Mouse (Mus musculus): ENCODE results near the gene Angel1.

Gene Angel1

GRCm38 (mm10) chr12:86679546-86679930, 46.7 kb downstream of the Angel1 start:
- DNase-seq (ENCODE audit: low spot score in 2 of 2), result no peak

DNA sequence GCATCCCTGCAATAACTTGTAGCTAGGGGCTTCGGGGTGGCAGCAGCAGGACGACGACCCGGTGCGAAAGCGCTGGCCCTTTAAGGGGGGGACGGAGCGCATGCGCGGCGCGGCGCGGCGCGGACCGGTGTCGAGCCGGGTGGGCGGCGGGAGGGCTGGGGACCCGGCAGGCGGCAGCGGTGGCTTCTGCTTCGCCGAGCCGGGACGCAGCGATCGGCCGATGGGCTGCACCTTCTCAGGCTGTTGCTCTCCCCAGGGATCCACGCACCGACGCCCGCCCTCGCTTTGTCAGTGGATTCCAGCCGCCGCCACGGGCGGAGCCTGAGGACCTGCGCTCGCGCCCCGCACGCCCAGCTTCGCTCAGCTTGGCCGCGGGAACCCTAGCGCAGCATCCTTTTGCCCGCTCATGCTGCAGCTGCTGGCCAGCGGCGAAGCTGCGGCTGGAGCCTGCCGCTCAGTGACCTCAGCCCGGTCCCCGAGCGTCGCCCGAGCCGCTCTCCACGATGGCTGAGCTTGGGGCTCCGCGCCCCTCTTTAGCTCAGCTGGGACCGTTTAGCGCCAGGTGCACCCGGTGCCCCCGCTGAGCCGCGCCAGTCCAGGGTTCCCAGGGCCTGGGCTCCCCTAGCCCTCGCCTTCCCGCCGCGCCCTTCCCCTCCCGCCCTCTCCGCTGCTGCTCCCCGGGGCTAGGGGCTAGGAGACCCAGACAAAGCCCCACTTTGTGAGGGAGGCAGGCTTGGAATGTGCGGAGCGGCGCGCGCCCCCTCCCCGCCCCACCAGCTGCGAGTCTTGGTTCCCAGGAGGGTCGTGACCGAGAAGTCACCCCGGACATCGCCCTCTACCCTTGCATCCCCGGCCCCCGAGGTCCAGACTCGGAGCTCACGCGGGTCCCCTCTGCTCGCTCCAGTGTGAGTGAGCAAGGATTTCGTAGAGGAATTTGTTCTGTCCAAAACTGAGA, 47.4 kb downstream of the Angel1 start, which contains the start of gene Vash1:
Gene Vash1 (plus strand): TSS at position 110 of the 955 bp plus-strand sequence.
- DNase-seq (ENCODE audit: low spot score in 2 of 2), result peak; percentile 27 to 43

- DNase-seq (ENCODE audit: low spot score in 2 of 2), result no peak
Observed at GRCm38 (mm10) chr12:86672507-86672906, 53.8 kb downstream of the Angel1 start.

DNA sequence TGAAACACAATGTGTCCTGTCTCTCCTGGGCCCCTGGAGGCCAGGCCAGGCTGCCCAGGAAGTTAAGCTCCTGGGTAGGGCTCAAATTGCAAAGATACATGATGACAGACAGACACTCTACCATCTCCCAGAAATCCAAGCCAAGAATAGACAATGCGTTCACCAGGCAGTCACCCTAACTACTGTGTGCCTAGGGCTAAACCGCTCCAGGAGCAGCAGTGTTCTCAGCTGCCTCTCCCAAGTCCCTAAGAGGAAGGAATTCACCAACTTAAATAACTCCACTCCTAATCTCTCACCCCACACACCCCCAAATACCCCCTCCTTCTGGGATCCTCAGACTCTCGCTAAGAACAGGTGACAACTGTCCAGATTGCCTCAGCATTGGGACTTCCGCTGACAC, 54.2 kb downstream of the Angel1 start:
- no peak for DNase-seq (ENCODE audit: low spot score in 2 of 2)

- no peak for DNase-seq (ENCODE audit: low spot score in 2 of 2)
Observed at GRCm38 (mm10) chr12:86668404-86668803, 57.9 kb downstream of the Angel1 start.

- DNase-seq (ENCODE audit: low spot score in 2 of 2), result no peak
Observed at GRCm38 (mm10) chr12:86665656-86666055, 60.6 kb downstream of the Angel1 start.

DNA sequence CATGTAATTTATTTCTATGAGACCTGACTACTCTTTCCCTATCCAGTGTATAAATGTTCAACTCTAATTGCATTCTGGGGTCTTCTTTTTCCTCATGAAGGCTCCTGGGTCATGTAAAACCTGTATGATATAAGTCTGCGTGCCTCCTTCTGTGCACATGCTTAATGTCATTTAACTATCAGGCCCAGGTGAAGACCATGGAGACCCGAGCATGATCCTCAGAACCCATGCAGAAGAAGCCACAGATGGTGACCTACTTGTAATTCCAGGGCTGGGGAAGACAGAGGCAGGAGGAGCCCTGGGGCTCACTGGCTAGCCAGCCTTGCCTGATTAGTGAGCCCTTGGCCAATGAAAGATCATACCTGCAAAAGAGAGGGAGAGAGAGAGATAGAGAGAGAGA, 65.8 kb downstream of the Angel1 start:
- DNase-seq (ENCODE audit: low spot score in 2 of 2), result no peak

DNA sequence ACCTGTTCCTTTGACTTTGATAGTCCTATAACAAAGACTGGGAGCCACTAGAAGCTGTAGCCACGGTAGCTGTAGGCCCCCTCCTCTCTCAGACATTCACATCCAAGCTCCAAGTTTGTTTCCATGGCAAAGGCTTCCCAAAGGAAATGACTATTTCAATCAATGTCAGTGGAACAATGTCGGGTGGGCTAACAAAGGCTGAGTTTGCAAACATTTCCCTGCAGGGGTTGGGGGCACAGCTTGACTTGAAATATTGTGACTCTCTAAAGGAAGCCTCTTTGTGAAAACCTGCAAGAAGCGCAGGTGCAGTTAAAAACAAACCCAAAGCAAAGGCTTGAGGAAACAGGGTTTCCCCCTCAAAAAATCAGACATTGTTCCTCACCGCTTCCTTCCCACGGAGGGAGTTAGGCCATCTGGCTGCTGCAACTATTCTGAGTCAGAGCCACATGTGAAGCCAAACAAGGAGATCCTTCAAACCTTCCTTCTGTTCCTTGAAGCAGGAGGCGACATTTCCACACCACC, 66.8 kb downstream of the Angel1 start:
- no peak for DNase-seq (ENCODE audit: low spot score in 2 of 2)

DNA sequence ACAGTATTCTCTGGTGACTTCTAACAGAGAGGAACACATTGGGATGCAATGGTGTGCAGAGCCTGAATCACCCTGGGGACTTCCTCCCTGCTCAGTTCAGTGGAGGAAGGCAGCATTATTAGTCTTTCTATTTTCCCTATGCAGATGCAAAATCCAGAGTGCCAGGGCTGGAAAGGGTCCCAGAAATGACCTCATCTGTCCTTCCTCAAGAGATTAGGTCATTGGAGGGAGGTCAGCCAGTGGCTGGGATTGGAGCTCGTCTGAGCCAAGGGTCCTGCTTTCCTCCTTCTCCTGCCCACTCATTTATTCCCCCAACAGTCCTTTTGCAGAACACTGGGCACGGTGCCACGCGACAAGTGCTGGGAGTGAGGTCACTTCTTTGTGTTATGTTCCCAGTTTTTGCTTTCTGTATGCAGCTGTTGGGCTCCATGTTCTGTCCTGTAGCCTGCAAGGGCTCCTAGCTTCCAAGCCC, 73.7 kb downstream of the Angel1 start:
- peak; percentile 14 to 59 for DNase-seq (ENCODE audit: low spot score in 2 of 2)

DNA sequence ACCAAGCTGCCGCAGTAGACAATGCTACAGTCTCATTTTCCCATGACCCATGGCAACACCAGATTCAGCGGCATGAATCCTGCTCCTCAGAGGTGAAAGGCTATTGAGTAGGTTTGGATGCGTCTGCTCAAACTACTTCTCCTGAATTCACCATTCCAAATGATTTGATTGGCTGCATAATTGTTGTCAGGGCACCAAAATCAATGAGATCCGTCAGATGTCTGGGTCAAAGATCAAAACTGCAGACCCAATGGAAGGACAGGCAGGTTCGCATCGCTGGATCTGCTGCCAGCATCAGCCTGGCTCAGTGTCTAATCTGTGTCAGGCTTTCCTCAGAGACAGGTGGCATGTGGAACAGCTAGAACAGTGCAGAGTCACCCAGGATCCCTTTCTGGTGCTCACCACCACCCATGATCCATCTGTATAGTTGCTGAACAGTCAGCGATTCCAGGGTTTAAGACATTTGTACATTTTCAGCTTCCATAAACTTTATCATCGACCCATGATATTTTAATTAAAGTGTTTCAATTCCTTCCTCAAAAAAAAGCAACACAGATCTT, 74.9 kb downstream of the Angel1 start:
- no peak for DNase-seq (ENCODE audit: low spot score in 2 of 2)

Measured in urinary bladder, postnatal 36 days (tissue).